Mouse (Mus musculus): ENCODE data around the gene Sptlc2. TPM values are rescaled to one million over a fixed set of nuclear protein-coding genes. Genes with fewer than 3 reads are reported as not detected.
A peak's percentile ranks its signal among the peaks of the same experiment; 100 is the strongest.

Sptlc2 gene
- polyA plus RNA-seq, 1 experiment: 106 TPM

GRCm38 (mm10) chr12:87410999-87411398 lies 22.8 kb upstream of the Sptlc2 start:
- TF ChIP-seq POLR2A (IDR thresholded peaks at IDR 0.05; ENCODE audit: insufficient read depth, low read length) (no peak), EP300 (IDR thresholded peaks at IDR 0.05; ENCODE audit: insufficient read depth, low read depth, low read length) (0 out of 2 replicates have a peak, but pooled peaks have one; percentile 42), CTCF (IDR thresholded peaks at IDR 0.05; ENCODE audit: low read depth, low read length) (no peak)
- Histone ChIP-seq H3K36me3 (ENCODE audit: control insufficient read depth, insufficient read depth, low read length, poor library complexity, severe bottlenecking) (no peaks in the 10 kb centered on the region), H3K27me3 (ENCODE audit: control insufficient read depth, insufficient read depth, low read length, poor library complexity, severe bottlenecking) (no peaks in the 10 kb centered on the region), H3K4me3 (ENCODE audit: low read depth, low read length) (no peak overlapping the region), H3K9ac (ENCODE audit: low read depth, poor library complexity, severe bottlenecking) (peak overlapping the region; percentile 9; the same call in 1 of the 2 replicates), H3K4me1 (ENCODE audit: control insufficient read depth, insufficient read depth, low read length) (no peaks in the 10 kb centered on the region), H3K9me3 (replicated peaks; ENCODE audit: control insufficient read depth, insufficient read depth, low read length, poor library complexity, severe bottlenecking) (no peaks in the 10 kb centered on the region), H3K27ac (ENCODE audit: insufficient read depth, low read length) (peak overlapping the region; percentile 79)

GRCm38 (mm10) chr12:87409123-87409522 lies 21.0 kb upstream of the Sptlc2 start:
- Histone ChIP-seq H3K9ac (ENCODE audit: low read depth, poor library complexity, severe bottlenecking) (no peak overlapping the region), H3K27me3 (ENCODE audit: control insufficient read depth, insufficient read depth, low read length, poor library complexity, severe bottlenecking) (no peaks in the 10 kb centered on the region), H3K4me1 (ENCODE audit: control insufficient read depth, insufficient read depth, low read length) (peaks cover 3% of the 10 kb centered on the region), H3K36me3 (ENCODE audit: control insufficient read depth, insufficient read depth, low read length, poor library complexity, severe bottlenecking) (no peaks in the 10 kb centered on the region), H3K27ac (ENCODE audit: insufficient read depth, low read length) (peak overlapping the region; percentile 89), H3K4me3 (ENCODE audit: low read depth, low read length) (no peak overlapping the region), H3K9me3 (replicated peaks; ENCODE audit: control insufficient read depth, insufficient read depth, low read length, poor library complexity, severe bottlenecking) (no peaks in the 10 kb centered on the region)
- TF ChIP-seq EP300 (IDR thresholded peaks at IDR 0.05; ENCODE audit: insufficient read depth, low read depth, low read length) (0 out of 2 replicates have a peak, but pooled peaks have one; percentile 55), CTCF (IDR thresholded peaks at IDR 0.05; ENCODE audit: low read depth, low read length) (no peak), POLR2A (IDR thresholded peaks at IDR 0.05; ENCODE audit: insufficient read depth, low read length) (no peak)

- peak overlapping the region; percentile 65 for H3K4me3 ChIP-seq (ENCODE audit: low read depth, low read length)
Observed at GRCm38 (mm10) chr12:87407869-87408605, 19.9 kb upstream of the Sptlc2 start.

GRCm38 (mm10) chr12:87405721-87406120 lies 17.6 kb upstream of the Sptlc2 start:
- H3K27ac ChIP-seq (ENCODE audit: insufficient read depth, low read length): 0 out of 2 replicates have a peak overlapping the region, but pooled peaks have one; percentile 6
- H3K4me3 ChIP-seq (ENCODE audit: low read depth, low read length): no peak overlapping the region
- peaks cover 3% of the 10 kb centered on the region for H3K4me1 ChIP-seq (ENCODE audit: control insufficient read depth, insufficient read depth, low read length)
- no peaks in the 10 kb centered on the region for H3K36me3 ChIP-seq (ENCODE audit: control insufficient read depth, insufficient read depth, low read length, poor library complexity, severe bottlenecking)
- no peak overlapping the region for H3K9ac ChIP-seq (ENCODE audit: low read depth, poor library complexity, severe bottlenecking)
- H3K9me3 ChIP-seq (replicated peaks; ENCODE audit: control insufficient read depth, insufficient read depth, low read length, poor library complexity, severe bottlenecking): no peaks in the 10 kb centered on the region
- TF ChIP-seq POLR2A (IDR thresholded peaks at IDR 0.05; ENCODE audit: insufficient read depth, low read length): no peak
- no peak for TF ChIP-seq CTCF (IDR thresholded peaks at IDR 0.05; ENCODE audit: low read depth, low read length)
- no peak for TF ChIP-seq EP300 (IDR thresholded peaks at IDR 0.05; ENCODE audit: insufficient read depth, low read depth, low read length)
- H3K27me3 ChIP-seq (ENCODE audit: control insufficient read depth, insufficient read depth, low read length, poor library complexity, severe bottlenecking): no peaks in the 10 kb centered on the region

More at GRCm38 (mm10) chr12:87407869-87408605, 19.9 kb upstream of the Sptlc2 start:
- H3K27ac ChIP-seq (ENCODE audit: insufficient read depth, low read length): peak overlapping the region; percentile 89
- H3K9me3 ChIP-seq (replicated peaks; ENCODE audit: control insufficient read depth, insufficient read depth, low read length, poor library complexity, severe bottlenecking): no peaks in the 10 kb centered on the region
- TF ChIP-seq POLR2A (IDR thresholded peaks at IDR 0.05; ENCODE audit: insufficient read depth, low read length): no peak
- TF ChIP-seq EP300 (IDR thresholded peaks at IDR 0.05; ENCODE audit: insufficient read depth, low read depth, low read length): no peak
- no peak for TF ChIP-seq CTCF (IDR thresholded peaks at IDR 0.05; ENCODE audit: low read depth, low read length)
- H3K4me1 ChIP-seq (ENCODE audit: control insufficient read depth, insufficient read depth, low read length): peaks cover 3% of the 10 kb centered on the region
- no peaks in the 10 kb centered on the region for H3K36me3 ChIP-seq (ENCODE audit: control insufficient read depth, insufficient read depth, low read length, poor library complexity, severe bottlenecking)
- H3K9ac ChIP-seq (ENCODE audit: low read depth, poor library complexity, severe bottlenecking): peak overlapping the region; percentile 35
- no peaks in the 10 kb centered on the region for H3K27me3 ChIP-seq (ENCODE audit: control insufficient read depth, insufficient read depth, low read length, poor library complexity, severe bottlenecking)

GRCm38 (mm10) chr12:87405165-87405564 lies 17.0 kb upstream of the Sptlc2 start:
- no peak for TF ChIP-seq EP300 (IDR thresholded peaks at IDR 0.05; ENCODE audit: insufficient read depth, low read depth, low read length)
- no peak for TF ChIP-seq CTCF (IDR thresholded peaks at IDR 0.05; ENCODE audit: low read depth, low read length)
- no peaks in the 10 kb centered on the region for H3K9me3 ChIP-seq (replicated peaks; ENCODE audit: control insufficient read depth, insufficient read depth, low read length, poor library complexity, severe bottlenecking)
- no peaks in the 10 kb centered on the region for H3K27me3 ChIP-seq (ENCODE audit: control insufficient read depth, insufficient read depth, low read length, poor library complexity, severe bottlenecking)
- H3K4me3 ChIP-seq (ENCODE audit: low read depth, low read length): no peak overlapping the region
- no peaks in the 10 kb centered on the region for H3K36me3 ChIP-seq (ENCODE audit: control insufficient read depth, insufficient read depth, low read length, poor library complexity, severe bottlenecking)
- peaks cover 3% of the 10 kb centered on the region for H3K4me1 ChIP-seq (ENCODE audit: control insufficient read depth, insufficient read depth, low read length)
- no peak overlapping the region for H3K9ac ChIP-seq (ENCODE audit: low read depth, poor library complexity, severe bottlenecking)
- no peak overlapping the region for H3K27ac ChIP-seq (ENCODE audit: insufficient read depth, low read length)

- Histone ChIP-seq H3K4me3 (ENCODE audit: low read depth, low read length) (no peak overlapping the region), H3K4me1 (ENCODE audit: control insufficient read depth, insufficient read depth, low read length) (peaks cover 3% of the 10 kb centered on the region), H3K27me3 (ENCODE audit: control insufficient read depth, insufficient read depth, low read length, poor library complexity, severe bottlenecking) (no peaks in the 10 kb centered on the region), H3K9ac (ENCODE audit: low read depth, poor library complexity, severe bottlenecking) (no peak overlapping the region), H3K9me3 (replicated peaks; ENCODE audit: control insufficient read depth, insufficient read depth, low read length, poor library complexity, severe bottlenecking) (no peaks in the 10 kb centered on the region), H3K36me3 (ENCODE audit: control insufficient read depth, insufficient read depth, low read length, poor library complexity, severe bottlenecking) (no peaks in the 10 kb centered on the region), H3K27ac (ENCODE audit: insufficient read depth, low read length) (no peak overlapping the region)
- TF ChIP-seq EP300 (IDR thresholded peaks at IDR 0.05; ENCODE audit: insufficient read depth, low read depth, low read length) (no peak), POLR2A (IDR thresholded peaks at IDR 0.05; ENCODE audit: insufficient read depth, low read length) (no peak), CTCF (IDR thresholded peaks at IDR 0.05; ENCODE audit: low read depth, low read length) (no peak)
Observed at GRCm38 (mm10) chr12:87401883-87402282, 13.7 kb upstream of the Sptlc2 start.
